Mouse (Mus musculus): ENCODE measurements at regions not wholly inside any gene's neighbourhood (a gene's known extent, or its start where the extent isn't known, plus 50 kb on each side); places are given as distances from the start of the nearest gene placed in this dataset.

GRCm38 (mm10) chr10:92389176-92389732, 333.0 kb downstream of the Nedd1 start:
- H3K36me3 ChIP-seq, result no peaks in the 10 kb centered on the region
- H3K27me3 ChIP-seq (replicated peaks), result no peaks in the 10 kb centered on the region
- WGBS, result 23% methylated on average over 7 of the region's 7 CpGs
- peaks cover 7% of the 10 kb centered on the region for H3K4me1 ChIP-seq
- H3K4me2 ChIP-seq, result peak overlapping the region; percentile 6; the same call in 1 of the 2 replicates
- H3K9me3 ChIP-seq (replicated peaks), result no peaks in the 10 kb centered on the region
- H3K9ac ChIP-seq (replicated peaks), result no peak overlapping the region
- no peak overlapping the region for H3K4me3 ChIP-seq (replicated peaks)
- no peak for ATAC-seq (ENCODE audit: low FRiP score)
- H3K27ac ChIP-seq (replicated peaks), result peak overlapping the region; percentile 37; the same call in 1 of the 2 replicates

- H3K36me3 ChIP-seq, result no peaks in the 10 kb centered on the region
- H3K4me2 ChIP-seq, result no peak overlapping the region
- no peaks in the 10 kb centered on the region for H3K9me3 ChIP-seq (replicated peaks)
- H3K27ac ChIP-seq (replicated peaks), result no peak overlapping the region
- H3K9ac ChIP-seq (replicated peaks), result no peak overlapping the region
- ATAC-seq (ENCODE audit: low FRiP score), result no peak
- no peaks in the 10 kb centered on the region for H3K4me1 ChIP-seq
- no peak overlapping the region for H3K4me3 ChIP-seq (replicated peaks)
- no peaks in the 10 kb centered on the region for H3K27me3 ChIP-seq (replicated peaks)
- WGBS, result 84% methylated on average over 8 of the region's 8 CpGs
Measured at GRCm38 (mm10) chr10:92367126-92367525, 355.1 kb downstream of the Nedd1 start.

GRCm38 (mm10) chr10:92356738-92357137, 365.5 kb downstream of the Nedd1 start:
- Histone ChIP-seq H3K4me2 (no peak overlapping the region), H3K36me3 (no peaks in the 10 kb centered on the region), H3K9ac (replicated peaks) (no peak overlapping the region), H3K9me3 (replicated peaks) (no peaks in the 10 kb centered on the region), H3K4me3 (replicated peaks) (no peak overlapping the region), H3K27ac (replicated peaks) (no peak overlapping the region), H3K4me1 (no peaks in the 10 kb centered on the region), H3K27me3 (replicated peaks) (no peaks in the 10 kb centered on the region)
- no peak for ATAC-seq (ENCODE audit: low FRiP score)
- 33% methylated on average over 3 of the region's 3 CpGs for WGBS

- Histone ChIP-seq H3K4me1 (peaks cover 12% of the 10 kb centered on the region; the same call in 1 of the 2 replicates), H3K9ac (replicated peaks) (no peak overlapping the region), H3K27me3 (replicated peaks) (no peaks in the 10 kb centered on the region), H3K4me2 (no peak overlapping the region), H3K9me3 (replicated peaks) (no peaks in the 10 kb centered on the region), H3K36me3 (no peaks in the 10 kb centered on the region), H3K4me3 (replicated peaks) (no peak overlapping the region), H3K27ac (replicated peaks) (no peak overlapping the region)
- 36% methylated on average over 6 of the region's 7 CpGs for WGBS
- no peak for ATAC-seq (ENCODE audit: low FRiP score)
Measured at GRCm38 (mm10) chr10:92349043-92349442, 373.2 kb downstream of the Nedd1 start.

GRCm38 (mm10) chr10:92347960-92348675, 374.1 kb downstream of the Nedd1 start:
- no peak overlapping the region for H3K27ac ChIP-seq (replicated peaks)
- no peaks in the 10 kb centered on the region for H3K36me3 ChIP-seq
- H3K27me3 ChIP-seq (replicated peaks), result no peaks in the 10 kb centered on the region
- no peak overlapping the region for H3K4me3 ChIP-seq (replicated peaks)
- H3K9me3 ChIP-seq (replicated peaks), result no peaks in the 10 kb centered on the region
- ATAC-seq (ENCODE audit: low FRiP score), result no peak
- H3K4me2 ChIP-seq, result no peak overlapping the region
- H3K9ac ChIP-seq (replicated peaks), result no peak overlapping the region
- peaks cover 12% of the 10 kb centered on the region; the same call in 1 of the 2 replicates for H3K4me1 ChIP-seq
- WGBS, result 28% methylated on average over 10 of the region's 10 CpGs

GRCm38 (mm10) chr10:92339671-92340070, 382.5 kb downstream of the Nedd1 start:
- Histone ChIP-seq H3K36me3 (no peaks in the 10 kb centered on the region), H3K9me3 (replicated peaks) (no peaks in the 10 kb centered on the region), H3K27me3 (replicated peaks) (no peaks in the 10 kb centered on the region), H3K9ac (replicated peaks) (no peak overlapping the region), H3K4me1 (no peaks in the 10 kb centered on the region), H3K4me2 (no peak overlapping the region), H3K4me3 (replicated peaks) (no peak overlapping the region), H3K27ac (replicated peaks) (no peak overlapping the region)
- ATAC-seq (ENCODE audit: low FRiP score), result no peak
- 95% methylated on average over 2 of the region's 2 CpGs for WGBS

GRCm38 (mm10) chr10:92336949-92337348, 385.3 kb downstream of the Nedd1 start:
- WGBS, result 74% methylated on average over 2 of the region's 2 CpGs
- Histone ChIP-seq H3K9ac (replicated peaks) (no peak overlapping the region), H3K4me3 (replicated peaks) (no peak overlapping the region), H3K9me3 (replicated peaks) (no peaks in the 10 kb centered on the region), H3K4me1 (peaks cover 13% of the 10 kb centered on the region), H3K27ac (replicated peaks) (no peak overlapping the region), H3K36me3 (no peaks in the 10 kb centered on the region), H3K4me2 (no peak overlapping the region), H3K27me3 (replicated peaks) (no peaks in the 10 kb centered on the region)
- ATAC-seq (ENCODE audit: low FRiP score), result no peak

GRCm38 (mm10) chr10:92336138-92336537, 386.1 kb downstream of the Nedd1 start:
- Histone ChIP-seq H3K27ac (replicated peaks) (no peak overlapping the region), H3K27me3 (replicated peaks) (no peaks in the 10 kb centered on the region), H3K36me3 (no peaks in the 10 kb centered on the region), H3K4me2 (no peak overlapping the region), H3K4me1 (peaks cover 13% of the 10 kb centered on the region), H3K9ac (replicated peaks) (no peak overlapping the region), H3K4me3 (replicated peaks) (no peak overlapping the region), H3K9me3 (replicated peaks) (no peaks in the 10 kb centered on the region)
- 40% methylated on average over 5 of the region's 5 CpGs for WGBS
- ATAC-seq (ENCODE audit: low FRiP score), result no peak

GRCm38 (mm10) chr10:92335141-92335540, 387.1 kb downstream of the Nedd1 start:
- 81% methylated on average over 5 of the region's 5 CpGs for WGBS
- no peak overlapping the region for H3K4me3 ChIP-seq (replicated peaks)
- no peak for ATAC-seq (ENCODE audit: low FRiP score)
- no peaks in the 10 kb centered on the region for H3K9me3 ChIP-seq (replicated peaks)
- H3K27me3 ChIP-seq (replicated peaks), result no peaks in the 10 kb centered on the region
- no peaks in the 10 kb centered on the region for H3K36me3 ChIP-seq
- H3K4me1 ChIP-seq, result peaks cover 13% of the 10 kb centered on the region
- H3K4me2 ChIP-seq, result no peak overlapping the region
- no peak overlapping the region for H3K27ac ChIP-seq (replicated peaks)
- H3K9ac ChIP-seq (replicated peaks), result no peak overlapping the region

GRCm38 (mm10) chr10:92333869-92334268, 388.4 kb downstream of the Nedd1 start:
- Histone ChIP-seq H3K9me3 (replicated peaks) (no peaks in the 10 kb centered on the region), H3K4me1 (peaks cover 13% of the 10 kb centered on the region), H3K4me2 (no peak overlapping the region), H3K4me3 (replicated peaks) (no peak overlapping the region), H3K27ac (replicated peaks) (peak overlapping the region; percentile 60; the same call in 1 of the 2 replicates), H3K36me3 (no peaks in the 10 kb centered on the region), H3K27me3 (replicated peaks) (no peaks in the 10 kb centered on the region), H3K9ac (replicated peaks) (no peak overlapping the region)
- no peak for ATAC-seq (ENCODE audit: low FRiP score)
- WGBS, result 31% methylated on average over 6 of the region's 6 CpGs

GRCm38 (mm10) chr10:92333042-92333774, 389.0 kb downstream of the Nedd1 start:
- WGBS, result 7% methylated on average over 3 of the region's 3 CpGs
- Histone ChIP-seq H3K4me2 (no peak overlapping the region), H3K9ac (replicated peaks) (no peak overlapping the region), H3K4me3 (replicated peaks) (no peak overlapping the region), H3K27ac (replicated peaks) (peak overlapping the region; percentile 60; the same call in 1 of the 2 replicates), H3K4me1 (peaks cover 13% of the 10 kb centered on the region), H3K9me3 (replicated peaks) (no peaks in the 10 kb centered on the region), H3K27me3 (replicated peaks) (no peaks in the 10 kb centered on the region), H3K36me3 (no peaks in the 10 kb centered on the region)
- peak; percentile 76 for ATAC-seq (ENCODE audit: low FRiP score)

- no peaks in the 10 kb centered on the region for H3K36me3 ChIP-seq
- no peak overlapping the region for H3K27ac ChIP-seq (replicated peaks)
- H3K4me1 ChIP-seq, result peaks cover 13% of the 10 kb centered on the region
- H3K9ac ChIP-seq (replicated peaks), result no peak overlapping the region
- no peak overlapping the region for H3K4me2 ChIP-seq
- WGBS, result 66% methylated on average over 10 of the region's 10 CpGs
- H3K4me3 ChIP-seq (replicated peaks), result no peak overlapping the region
- no peaks in the 10 kb centered on the region for H3K9me3 ChIP-seq (replicated peaks)
- H3K27me3 ChIP-seq (replicated peaks), result no peaks in the 10 kb centered on the region
- ATAC-seq (ENCODE audit: low FRiP score), result no peak
Measured at GRCm38 (mm10) chr10:92330150-92330549, 392.1 kb downstream of the Nedd1 start.
